Mouse (Mus musculus): ENCODE data around the gene Chst8.

The Chst8 gene

DNA sequence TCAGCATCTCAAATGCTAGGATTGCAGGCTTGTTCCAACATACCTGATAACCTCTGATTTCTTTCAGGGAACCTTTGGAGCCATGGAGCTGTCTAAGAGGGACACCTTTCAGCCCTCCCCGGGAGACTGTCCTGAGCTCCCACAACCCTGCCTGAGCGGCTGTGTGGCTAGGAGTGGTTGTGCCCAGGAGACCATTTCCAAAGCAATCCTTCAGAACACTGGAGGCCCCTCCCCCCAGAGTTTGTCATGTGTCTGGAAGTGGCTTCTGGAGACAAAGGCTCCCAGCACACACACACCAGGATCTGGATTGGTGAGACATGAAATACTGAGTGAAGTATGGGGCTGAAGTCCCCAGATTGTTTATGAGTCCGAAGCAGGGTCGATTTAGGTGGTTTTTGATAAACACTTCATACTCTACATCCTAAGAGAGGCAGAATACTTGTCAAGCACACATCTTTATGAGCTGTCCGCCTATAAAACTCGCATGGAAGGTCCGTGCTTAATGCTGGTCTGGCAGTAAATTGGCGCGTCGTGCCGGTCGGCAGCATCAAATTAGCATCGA is 12.5 kb downstream of the Chst8 start:
- in situ Hi-C loops (cut with MboI, MseI), result no loop called here

DNA sequence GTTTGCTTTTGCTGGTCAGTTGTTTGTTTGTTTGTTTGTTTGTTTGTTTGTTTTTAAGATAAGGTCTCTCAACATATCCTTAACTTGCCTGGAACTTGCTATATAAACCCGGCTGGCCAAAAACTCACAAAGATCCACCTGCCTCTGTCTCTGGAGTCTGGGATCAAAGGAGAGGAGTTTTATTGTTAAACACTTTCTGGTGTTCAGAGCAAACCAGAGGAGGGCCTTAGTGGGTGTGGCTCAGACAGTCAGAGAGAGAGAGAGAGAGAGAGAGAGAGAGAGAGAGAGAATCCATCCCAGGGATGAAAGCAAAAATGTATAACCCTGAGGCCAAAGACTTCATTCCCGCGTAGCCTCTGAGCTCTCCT is 13.1 kb downstream of the Chst8 start:
- in situ Hi-C loops (cut with MboI, MseI), result no loop called here

DNA sequence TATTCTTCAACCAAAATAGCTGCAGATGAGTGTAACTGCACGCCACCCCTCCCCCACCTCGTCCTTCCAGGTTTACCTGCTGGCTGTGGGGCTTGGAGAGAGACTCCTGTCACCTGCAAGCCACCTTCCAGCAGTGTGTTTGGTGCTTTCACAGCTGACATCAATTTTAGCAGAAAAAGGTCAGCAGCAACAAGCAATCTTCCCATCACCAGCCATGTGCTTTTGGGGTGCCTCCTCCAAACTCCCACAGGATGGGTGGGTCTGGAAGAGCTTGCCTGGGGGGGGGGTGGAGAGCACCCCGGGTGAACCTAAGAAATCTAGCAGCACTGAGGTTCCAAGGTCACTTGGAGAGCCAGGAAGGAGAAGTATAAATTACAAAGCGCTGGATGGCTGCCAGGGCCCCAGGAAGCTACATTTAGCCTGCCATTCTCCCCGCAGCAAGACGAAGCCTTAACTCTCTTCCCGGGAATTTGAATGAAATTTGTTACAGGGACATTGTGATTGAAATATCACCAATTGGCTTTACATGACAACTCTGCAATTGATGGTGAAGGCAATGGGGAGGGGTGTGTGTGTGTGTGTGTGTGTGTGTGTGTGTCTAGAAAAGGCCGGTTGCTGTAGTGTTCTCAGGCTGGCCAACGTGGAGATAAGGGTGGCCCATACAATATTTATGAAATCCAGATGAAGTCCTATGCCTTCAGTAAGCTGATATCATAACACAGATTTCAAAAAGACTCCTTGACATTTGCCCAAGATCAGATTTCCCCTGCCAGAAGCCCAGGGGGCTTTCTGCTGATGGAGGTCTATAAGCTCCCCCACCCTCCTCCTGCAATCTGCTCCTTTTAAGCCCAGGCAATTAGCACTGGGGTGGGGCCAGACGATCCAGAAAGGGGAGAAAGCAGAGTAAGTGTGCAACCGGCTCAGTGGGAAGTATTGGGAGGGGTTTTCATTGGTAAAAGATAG is 13.8 kb downstream of the Chst8 start:
- in situ Hi-C loops (cut with MboI, MseI), result no loop called here

DNA sequence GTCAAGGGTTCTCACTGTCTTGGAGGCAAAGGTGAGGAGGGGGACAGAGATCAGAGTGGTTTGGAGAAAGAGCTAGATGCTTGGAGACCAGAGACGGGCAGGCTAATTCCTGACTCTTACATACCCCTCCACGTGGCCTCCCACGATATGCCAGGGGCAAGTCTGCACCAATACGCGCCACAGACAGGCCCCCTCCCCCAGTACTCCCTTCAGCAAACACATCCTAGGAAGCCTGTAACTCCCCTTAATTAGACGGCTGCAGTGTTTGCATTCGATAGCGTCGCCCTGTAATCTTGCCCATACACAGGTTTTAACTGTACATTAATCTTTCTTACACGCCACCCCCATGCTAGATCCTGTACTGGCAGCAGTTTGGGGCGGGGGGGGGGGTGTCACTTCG is 14.5 kb downstream of the Chst8 start:
- in situ Hi-C loops (cut with MboI, MseI), result no loop called here

DNA sequence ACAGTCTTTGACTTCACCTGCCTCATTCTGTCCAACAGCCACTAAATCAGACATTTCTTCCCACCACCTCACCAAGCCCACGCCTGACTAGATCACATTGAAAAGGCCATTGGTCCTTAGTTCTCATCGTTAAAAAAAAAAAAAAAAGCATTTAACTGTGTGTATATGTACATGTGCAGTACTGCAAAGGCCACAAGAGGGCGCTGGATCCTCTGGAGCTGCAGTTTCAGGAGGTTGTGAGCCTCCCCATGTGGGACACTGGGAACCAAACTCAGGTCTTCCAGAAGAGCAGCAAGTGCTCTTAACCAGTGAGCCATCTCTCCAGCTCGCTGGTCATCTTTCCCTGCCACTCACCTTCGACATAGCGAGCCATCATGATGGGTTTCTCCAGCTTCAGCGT is 22.1 kb downstream of the Chst8 start:
- in situ Hi-C loops (cut with MboI, MseI), result no loop called here

DNA sequence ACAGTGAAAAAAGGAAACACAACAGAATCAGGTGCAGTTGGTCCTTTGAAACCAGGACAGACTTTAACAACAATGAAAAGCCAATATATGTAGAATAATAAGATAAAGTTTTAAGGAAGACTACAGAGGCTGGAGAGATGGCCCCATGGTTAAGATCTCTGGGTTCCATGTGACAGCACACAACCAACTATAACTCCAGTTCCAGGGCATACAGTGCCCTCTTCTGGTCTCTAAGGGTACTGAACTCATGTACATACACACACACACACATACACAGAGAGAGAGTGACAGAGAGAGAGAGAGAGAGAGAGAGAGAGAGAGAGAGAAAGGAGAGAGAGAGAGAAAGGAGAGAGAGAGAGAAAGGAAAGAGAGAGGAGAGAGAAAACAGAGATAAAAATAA is 25.3 kb downstream of the Chst8 start:
- in situ Hi-C loops (cut with MboI, MseI), result no loop called here

DNA sequence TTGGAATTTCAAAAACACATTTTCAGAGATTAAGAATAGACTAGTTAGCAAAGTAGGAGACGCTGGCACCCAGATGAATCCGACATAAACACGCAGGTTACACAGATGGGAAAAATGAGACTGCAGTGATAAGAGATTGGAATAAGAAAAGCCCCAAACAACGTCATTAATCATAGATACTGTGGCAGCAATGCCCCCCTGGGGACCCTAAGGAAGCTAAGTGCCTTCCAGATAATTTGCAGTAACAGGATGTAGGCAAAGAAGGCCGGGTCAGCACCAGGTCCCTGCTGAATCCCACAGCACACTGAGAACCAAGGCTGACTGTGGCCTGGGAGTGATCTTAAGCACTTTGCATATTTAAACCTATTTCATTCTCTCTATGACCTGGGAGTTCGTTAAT is 27.5 kb downstream of the Chst8 start:
- in situ Hi-C loops (cut with MboI, MseI), result no loop called here

DNA sequence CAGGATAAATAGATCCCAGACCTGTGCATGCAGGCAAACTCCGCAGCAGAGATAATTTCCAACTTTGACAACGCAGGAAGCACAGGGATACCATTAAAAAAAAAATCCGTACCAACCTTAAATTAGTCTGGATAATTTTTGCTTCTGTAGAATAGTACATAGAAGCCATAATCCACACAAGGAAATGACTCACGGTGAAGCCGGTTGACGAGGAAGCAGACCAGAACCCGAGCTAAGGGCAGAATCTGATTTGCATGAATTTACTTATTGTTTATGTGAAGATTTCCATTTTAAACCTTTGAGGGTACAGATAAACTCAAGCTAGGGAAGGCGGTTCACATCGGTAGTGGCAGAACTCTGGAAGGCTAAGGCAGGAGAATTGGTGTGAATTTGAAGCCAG is 28.0 kb downstream of the Chst8 start:
- in situ Hi-C loops (cut with MboI, MseI), result no loop called here

DNA sequence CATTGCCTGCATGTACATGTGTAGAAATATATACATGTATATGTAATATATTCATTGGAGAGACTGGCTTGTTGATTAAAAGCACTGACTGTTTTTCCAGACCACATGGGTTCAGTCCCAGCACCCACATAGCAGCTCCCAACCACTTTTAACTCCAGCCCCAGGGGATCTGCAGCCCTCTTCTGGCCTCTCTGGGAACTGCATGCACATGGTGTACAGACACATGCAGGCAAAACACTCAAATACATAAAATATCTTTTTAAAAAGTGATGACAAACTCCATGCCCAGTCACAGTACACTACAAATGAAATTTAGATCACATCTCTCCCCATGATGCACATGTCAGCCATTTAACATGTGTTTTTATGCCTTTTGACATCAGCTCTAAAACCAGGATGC is 30.5 kb downstream of the Chst8 start:
- in situ Hi-C loops (cut with MboI, MseI), result no loop called here

DNA sequence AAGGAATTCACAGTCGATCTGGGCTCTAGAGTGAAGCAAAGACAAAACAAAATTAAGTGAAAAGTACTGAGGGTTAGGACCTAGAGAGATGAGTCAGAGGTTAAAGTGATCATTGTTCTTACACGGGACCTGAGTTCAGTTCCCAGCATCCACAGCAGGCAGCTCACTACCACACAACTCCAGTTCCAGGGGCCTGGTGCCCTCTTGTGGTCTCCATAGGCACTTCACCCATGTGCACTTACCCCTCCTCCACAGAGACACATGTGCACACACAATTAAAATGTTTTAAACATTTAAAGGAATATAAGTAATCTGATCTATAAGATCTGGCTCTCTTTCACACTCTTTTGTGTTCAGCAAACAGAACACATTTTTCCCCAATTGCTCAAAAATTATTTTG is 31.3 kb downstream of the Chst8 start:
- in situ Hi-C loops (cut with MboI, MseI), result no loop called here

DNA sequence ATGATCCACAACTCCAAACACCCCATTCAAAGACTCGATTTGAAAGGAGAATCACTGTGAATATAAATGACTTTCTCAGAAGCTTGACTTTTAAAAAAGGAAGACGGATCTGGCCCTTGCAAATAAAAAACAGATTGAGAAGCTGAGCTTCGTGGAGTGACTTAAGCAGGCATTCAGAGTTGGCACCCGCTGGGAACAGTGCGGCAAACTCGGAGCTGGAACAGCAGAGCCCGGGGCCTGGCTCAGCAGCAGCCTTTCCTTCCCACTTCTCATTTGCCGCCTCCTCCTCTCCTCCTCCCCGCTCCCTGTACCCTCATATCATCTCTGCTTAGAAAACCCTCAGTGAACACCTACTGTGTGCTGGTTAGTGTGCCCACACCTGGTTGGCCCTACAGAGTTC is 34.1 kb downstream of the Chst8 start:
- in situ Hi-C loops (cut with MboI, MseI), result no loop called here

DNA sequence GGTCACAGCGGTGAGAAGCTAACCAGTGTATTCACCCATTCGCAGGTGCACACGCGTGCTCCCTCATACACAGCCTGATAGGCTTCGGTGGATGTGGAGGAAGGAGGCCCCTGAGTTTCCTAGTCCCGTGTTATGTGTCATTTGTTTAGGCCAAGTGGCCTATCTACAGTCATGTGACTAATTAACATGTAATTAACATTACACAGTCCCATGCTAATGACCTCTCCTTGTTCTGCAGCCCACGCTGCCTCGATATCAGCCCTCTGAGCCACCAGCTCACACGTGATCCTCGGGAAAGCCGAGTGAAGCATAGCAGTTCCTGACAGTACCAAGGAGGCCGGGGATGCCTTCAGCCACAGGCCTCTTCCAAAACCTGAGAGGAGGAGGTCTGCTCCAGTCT is 36.9 kb downstream of the Chst8 start:
- in situ Hi-C loops (cut with MboI, MseI), result no loop called here

DNA sequence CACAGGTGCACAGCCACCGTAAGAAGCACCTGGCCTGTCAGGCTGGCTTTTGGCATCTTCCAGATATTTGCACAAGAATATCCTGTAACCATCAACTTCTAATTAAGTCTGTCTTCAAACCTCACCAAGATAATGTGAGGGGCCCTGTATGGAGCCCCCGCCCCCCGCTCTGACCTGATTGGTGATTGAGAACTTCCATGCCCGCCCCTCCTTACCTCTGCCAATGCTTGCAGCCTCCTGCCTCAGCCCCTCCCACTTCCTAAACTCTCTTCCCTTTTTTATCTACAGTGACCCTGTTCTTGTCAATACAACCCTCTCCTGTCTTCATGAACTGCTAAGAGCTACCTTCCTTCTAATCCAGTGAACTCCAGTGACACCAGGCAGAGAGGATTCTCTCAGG is 37.6 kb downstream of the Chst8 start:
- in situ Hi-C loops (cut with MboI, MseI), result no loop called here

DNA sequence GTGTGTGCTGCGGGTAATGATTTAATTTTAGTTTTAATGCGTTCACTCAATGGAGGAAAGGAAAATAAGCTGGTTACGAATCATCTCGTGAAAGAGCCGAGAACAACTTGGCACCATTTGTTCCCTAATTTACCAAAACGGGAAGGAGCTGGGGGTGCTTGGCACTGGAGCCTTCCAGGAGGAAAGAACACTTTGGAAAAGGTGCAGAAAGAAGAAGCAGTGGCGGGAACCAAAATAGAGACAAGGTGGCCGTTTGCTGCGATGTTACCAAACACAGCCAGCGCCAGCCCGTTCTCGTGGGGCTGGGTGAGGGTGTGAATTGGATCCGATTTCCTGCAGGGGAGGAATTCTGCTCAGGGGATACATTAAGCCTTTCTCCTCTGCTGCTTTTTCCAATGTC is 38.5 kb downstream of the Chst8 start:
- in situ Hi-C loops (cut with MboI, MseI), result no loop called here

DNA sequence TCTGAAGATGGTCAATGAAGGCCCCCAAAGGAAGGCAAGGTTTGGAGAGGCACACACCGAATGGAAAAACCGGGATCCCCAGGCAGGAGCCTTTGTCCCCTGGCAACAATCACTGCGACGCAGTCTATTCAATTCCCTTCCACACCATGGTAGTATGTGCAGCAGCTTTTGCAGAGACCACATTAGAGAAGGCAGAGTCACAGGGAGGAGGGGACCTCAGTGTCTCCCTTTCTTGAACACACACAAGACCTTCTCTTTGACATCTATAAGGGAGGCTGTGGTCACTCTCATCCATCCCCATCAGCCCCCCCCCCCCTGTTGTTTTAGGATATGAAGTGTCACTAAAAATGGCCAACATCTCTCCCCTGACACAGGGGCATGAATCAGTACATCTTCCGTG is 39.2 kb downstream of the Chst8 start:
- in situ Hi-C loops (cut with MboI, MseI), result no loop called here

DNA sequence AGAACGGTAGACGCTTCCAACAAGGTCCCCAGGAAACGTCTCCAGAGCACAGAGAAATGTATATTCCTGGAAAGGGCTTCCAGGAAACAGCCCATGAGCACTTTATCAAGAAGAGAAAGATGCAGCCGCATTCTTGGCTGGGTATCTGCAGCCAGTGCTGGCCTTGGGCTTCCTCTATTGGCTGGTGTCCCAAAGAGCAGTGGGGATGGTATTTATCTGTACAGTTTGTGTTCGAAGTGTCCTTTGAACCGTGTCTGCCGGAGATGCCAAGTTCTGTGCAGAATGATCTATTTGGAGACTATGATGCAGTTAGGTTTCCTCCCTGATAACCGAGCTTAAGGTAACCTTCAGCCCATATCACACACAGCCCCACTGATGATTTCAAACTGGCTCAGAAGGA is 43.0 kb downstream of the Chst8 start:
- in situ Hi-C loops (cut with MboI, MseI), result no loop called here

DNA sequence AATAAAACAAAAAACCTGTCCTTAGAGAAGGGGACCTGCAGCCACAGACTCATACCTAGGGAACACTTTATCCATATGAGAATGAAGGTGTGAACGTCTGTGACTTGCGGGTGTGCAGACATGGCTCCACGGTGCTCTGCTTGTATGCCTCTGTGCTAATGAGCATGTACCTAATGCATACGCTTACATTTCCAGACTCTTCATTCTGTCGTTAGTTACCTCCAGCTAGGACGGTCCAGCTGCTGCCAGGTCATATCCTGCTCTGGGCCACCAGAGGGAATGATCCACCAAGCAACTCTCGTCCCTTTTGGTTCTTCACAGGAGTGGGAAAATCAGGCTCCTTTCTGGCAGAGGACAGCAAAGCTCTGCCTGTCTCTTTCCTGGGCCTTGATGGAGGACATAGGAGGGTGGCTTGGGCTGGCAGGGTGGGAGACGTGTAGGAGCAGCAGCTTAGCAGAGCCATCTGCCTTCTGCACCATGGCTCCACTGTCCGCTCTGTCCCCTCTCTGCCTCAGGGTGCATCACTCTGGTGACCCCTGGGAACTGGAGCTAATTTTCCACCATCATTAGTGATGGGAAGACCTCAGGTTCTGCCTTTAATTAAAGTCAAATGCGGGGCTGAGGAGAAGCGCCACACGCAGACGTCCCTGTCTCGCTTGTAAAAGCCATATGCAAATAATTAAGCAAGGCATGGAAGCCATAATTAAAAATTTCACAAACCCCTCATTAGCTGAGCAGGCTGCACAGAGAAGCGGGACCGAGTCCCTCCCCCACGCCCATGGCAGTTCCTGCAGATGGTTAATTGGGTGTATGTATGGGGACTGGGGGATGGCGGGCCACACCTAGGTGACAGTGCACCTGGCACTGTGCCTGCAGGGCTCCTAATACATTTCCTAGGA is 48.0 kb downstream of the Chst8 start:
- in situ Hi-C loops (cut with MboI, MseI), result no loop called here

DNA sequence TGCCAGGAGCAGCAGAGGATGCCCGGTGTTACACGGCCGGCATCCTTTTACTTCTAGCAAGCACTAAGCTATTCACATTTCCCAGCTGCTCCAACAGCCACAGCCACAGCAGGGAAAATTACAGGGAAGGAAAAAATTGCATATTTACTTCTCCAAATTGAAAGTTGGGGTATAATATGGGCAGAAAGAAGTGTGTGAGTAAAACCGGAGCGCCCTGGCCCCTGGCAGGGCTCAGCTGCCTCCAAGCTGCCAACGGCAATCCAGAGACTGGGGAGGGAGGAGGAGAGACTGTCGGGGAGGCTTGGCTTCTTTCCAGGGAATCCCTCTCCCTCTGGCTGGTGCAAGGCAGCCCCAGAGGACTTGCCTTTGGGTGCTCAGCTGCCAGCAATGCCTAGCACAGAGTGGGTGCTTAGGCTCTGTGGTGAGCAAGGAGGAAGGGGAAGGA is 53.1 kb downstream of the Chst8 start:
- in situ Hi-C loops (cut with MboI, MseI), result no loop called here

DNA sequence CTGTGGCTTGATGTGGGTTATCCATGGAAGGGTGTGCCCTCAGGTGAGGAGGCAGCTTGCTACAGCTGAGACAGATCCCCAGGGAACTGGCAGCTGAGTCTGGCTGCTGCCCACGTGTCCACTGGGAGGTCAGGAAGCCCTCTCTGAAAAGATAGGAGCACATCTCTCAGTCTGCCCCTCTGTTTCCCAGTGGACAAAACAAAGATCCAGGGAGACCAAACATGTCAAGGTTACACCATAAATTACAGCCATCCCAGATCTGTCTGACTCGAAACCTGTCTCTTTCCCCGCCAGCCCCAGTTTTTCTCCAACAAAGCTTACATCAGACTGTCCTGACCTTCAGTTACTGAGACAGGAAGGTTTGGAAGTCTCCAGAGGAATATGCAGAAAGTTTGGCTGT is 53.8 kb downstream of the Chst8 start:
- in situ Hi-C loops (cut with MboI, MseI), result no loop called here

DNA sequence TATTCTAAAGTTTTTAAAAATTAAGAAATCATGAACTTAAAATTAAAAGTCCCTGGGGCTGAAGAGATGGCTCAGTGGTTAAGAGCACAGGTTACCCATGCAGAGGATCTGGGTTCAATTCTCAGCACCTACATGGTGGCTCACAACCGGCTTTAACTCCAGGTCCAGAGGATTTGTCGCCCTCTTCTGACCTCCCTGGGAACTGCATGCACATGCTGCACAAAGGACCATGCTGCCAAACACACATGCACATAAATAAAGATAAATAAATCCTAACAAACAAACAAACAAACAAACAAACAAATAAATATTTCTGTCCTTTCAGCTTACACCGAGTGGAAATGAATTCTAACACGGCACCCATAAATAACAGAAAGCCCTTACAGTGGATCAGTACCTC is 55.0 kb downstream of the Chst8 start:
- in situ Hi-C loops (cut with MboI, MseI), result no loop called here

DNA sequence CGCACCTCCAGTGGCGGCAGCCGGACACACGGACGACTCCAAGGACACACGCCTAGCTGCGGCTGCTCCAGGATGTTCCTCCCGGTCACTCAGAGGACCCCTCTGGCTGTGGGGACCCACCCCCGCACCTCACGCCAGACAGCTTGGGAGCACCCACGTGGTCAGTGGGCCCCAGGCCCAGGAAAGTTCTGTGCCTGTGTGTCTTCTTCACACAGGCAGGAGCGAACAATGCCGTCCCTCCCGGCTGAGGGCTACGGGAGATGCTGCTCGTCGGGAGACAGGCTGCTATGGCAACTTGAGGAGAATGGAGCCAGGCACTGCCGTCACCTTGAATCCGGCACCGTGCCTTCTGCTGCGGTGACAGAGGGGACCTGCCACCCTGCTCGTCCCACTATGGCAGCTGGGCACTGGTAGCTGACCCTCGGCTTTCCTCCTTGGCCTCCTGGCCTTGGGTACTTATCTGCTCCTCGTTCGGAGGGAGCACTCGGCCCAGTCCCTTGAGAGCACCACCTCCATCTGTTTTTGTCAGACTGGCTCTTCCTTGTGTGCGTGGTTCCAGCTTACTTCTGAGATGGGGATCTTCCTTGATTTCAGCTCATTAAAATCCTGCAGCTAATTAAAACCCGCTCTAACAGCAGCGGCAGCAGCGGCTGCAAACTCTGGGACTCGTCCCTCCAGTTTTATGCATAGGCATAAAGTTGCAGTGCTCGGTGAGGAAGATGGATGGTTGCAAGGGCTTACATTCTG is 59.2 kb downstream of the Chst8 start:
- in situ Hi-C loops (cut with MboI, MseI), result no loop called here
